Mouse (Mus musculus) heart, postnatal 0 days (tissue): ENCODE data around the gene Slc34a3. TPM values are rescaled to one million over a fixed set of nuclear protein-coding genes. Genes with fewer than 3 reads are reported as not detected.
A peak's percentile ranks its signal among the peaks of the same experiment; 100 is the strongest.

Source experiments
- ATAC-seq: fragments of 200-750 bp; cut with Nextera tagmentation; 2 replicates; pipeline ENCODE4 v1.8.0; 2017; ENCODE audit warnings: low read depth, moderate number of reproducible peaks, moderate library complexity; ENCODE audit not compliant: insufficient read depth
- DNase-seq: peaks from one replicate; pipeline ENCODE4 v3.0.0-alpha.2; 2016; ENCODE audit warnings: low spot score
- H3K27ac ChIP-seq: fragments of 300-500 bp; sonication (generic); 2 replicates; pipeline ENCODE4 v1.5.1; 2014; ENCODE audit warnings: low read depth, mild to moderate bottlenecking
- H3K27me3 ChIP-seq: fragments of 300-500 bp; sonication (generic); 2 replicates; pipeline ENCODE4 v1.6.1; 2014; ENCODE audit warnings: low read length, mixed read lengths; ENCODE audit not compliant: control insufficient read depth, insufficient read depth
- H3K36me3 ChIP-seq: fragments of 300-500 bp; sonication (generic); replicated peaks from 2 replicates; pipeline ENCODE4 v1.6.1; 2014; ENCODE audit warnings: low read length, mixed read lengths; ENCODE audit not compliant: control insufficient read depth, insufficient read depth
- H3K4me1 ChIP-seq: fragments of 300-500 bp; sonication (generic); 2 replicates; pipeline ENCODE4 v1.6.1; 2014; ENCODE audit warnings: antibody characterized with exemption; ENCODE audit not compliant: control insufficient read depth, insufficient read depth
- H3K4me2 ChIP-seq: fragments of 300-500 bp; sonication (generic); 2 replicates; pipeline ENCODE4 v1.6.1; 2014; ENCODE audit warnings: low read depth, mild to moderate bottlenecking, low read length, moderate library complexity
- H3K4me3 ChIP-seq: fragments of 300-500 bp; sonication (generic); 2 replicates; pipeline ENCODE4 v1.5.1; 2014; ENCODE audit warnings: low read depth, low read length
- H3K9ac ChIP-seq: fragments of 300-500 bp; sonication (generic); replicated peaks from 2 replicates; pipeline ENCODE4 v1.6.1; 2014; ENCODE audit warnings: low read depth, low read length, mixed read lengths
- H3K9me3 ChIP-seq: fragments of 300-500 bp; sonication (generic); replicated peaks from 2 replicates; pipeline ENCODE4 v1.6.1; 2016; ENCODE audit warnings: low read length; ENCODE audit not compliant: control insufficient read depth
- CTCF ChIP-seq: IDR thresholded peaks from 2 replicates; pipeline ENCODE4 v1.5.1; 2016; ENCODE audit warnings: antibody characterized with exemption, control low read depth, low read depth
- EP300 ChIP-seq: IDR thresholded peaks from 2 replicates; pipeline ENCODE4 v1.6.1; 2016; ENCODE audit warnings: antibody characterized with exemption, low read depth
- WGBS: fragments of 180-500 bp; shearing (Covaris S2); extraction: QIAGEN DNeasy Blood & Tissue Kit; methylation state at CpG from one replicate; pipeline ENCODE4 v1.1.7; 2014; 5-methylcytosine and 5-hydroxymethylcytosine counted together
- polyA plus RNA-seq: library from polyadenylated mRNA; unstranded; fragments of >200 nt; fragmentation: Nextera tagmentation; extraction: Ambion mirVana; gene quantifications from 2 replicates; pipeline ENCODE4 v1.2.1, GENCODE M21; 2015
- total RNA-seq: library from RNA; depleted of rRNA; stranded (reverse); fragments of >200 nt; gene quantifications from 2 replicates; pipeline ENCODE4 v1.2.3, GENCODE M21; 2014; ENCODE audit warnings: low replicate concordance

Slc34a3 gene
- total and polyA plus RNA-seq, 2 experiments from 2014 or later, result not detected

DNA sequence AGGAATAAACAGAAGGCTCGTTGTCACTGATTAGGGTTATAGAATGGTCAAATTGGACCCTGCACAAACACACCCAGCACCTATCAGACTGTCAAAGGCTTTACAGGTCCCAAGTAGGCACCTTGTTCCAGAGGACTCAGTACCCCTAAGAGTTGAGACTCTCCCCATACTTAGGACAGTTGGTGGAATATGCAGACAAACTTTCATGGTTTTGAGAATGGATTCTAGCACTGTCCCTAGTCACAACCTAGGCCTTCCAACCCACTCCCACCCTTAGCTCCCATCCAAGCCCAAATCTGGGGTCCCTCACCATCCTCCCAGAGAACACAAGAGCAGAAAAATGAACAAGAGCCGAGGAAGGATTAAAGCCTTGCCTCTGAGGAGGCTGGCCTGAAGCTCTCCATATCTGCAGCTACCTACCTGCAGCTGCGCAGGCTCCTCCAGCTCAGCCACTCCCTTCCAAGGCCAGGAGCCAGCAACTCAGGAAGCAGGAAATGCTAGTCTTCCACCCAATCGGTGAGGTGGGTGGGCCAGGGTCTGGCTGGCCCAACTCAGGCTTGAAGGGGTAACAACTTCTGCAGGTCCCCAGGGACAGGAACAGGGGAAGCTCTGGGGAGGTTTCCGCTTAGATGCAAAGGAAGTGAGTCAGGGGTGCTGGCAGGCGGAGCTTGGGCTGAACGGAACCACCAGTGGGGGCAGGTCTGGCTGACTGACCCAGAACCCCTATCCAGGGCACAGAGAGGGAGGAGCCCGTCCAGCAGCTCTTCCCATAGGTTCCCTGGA, 37.8 kb downstream of the Slc34a3 start, which contains the start of gene Tor4a:
Gene Tor4a (minus strand): TSS at position 715 of the 783 bp plus-strand sequence.
- TF ChIP-seq CTCF, result 0 out of 2 replicates have a peak, but pooled peaks have one; percentile 1
- TF ChIP-seq EP300, result peak; percentile 94
- Histone ChIP-seq H3K9ac (peak within 1 kb of the TSS; percentile 22; the same call in 1 of the 2 replicates), H3K4me3 (peak within 1 kb of the TSS; percentile 42), H3K36me3 (peaks cover 25% of the 10 kb centered on the region), H3K4me1 (no peaks in the 10 kb centered on the region), H3K4me2 (peak within 1 kb of the TSS; percentile 63), H3K27ac (peak within 1 kb of the TSS; percentile 82), H3K27me3 (peaks cover 5% of the 10 kb centered on the region; the same call in 1 of the 2 replicates), H3K9me3 (no peaks in the 10 kb centered on the region)
- ATAC-seq (peak; percentile 71), DNase-seq (peak; percentile 85)
- WGBS, result 16% methylated on average over 8 of the region's 8 CpGs

DNA sequence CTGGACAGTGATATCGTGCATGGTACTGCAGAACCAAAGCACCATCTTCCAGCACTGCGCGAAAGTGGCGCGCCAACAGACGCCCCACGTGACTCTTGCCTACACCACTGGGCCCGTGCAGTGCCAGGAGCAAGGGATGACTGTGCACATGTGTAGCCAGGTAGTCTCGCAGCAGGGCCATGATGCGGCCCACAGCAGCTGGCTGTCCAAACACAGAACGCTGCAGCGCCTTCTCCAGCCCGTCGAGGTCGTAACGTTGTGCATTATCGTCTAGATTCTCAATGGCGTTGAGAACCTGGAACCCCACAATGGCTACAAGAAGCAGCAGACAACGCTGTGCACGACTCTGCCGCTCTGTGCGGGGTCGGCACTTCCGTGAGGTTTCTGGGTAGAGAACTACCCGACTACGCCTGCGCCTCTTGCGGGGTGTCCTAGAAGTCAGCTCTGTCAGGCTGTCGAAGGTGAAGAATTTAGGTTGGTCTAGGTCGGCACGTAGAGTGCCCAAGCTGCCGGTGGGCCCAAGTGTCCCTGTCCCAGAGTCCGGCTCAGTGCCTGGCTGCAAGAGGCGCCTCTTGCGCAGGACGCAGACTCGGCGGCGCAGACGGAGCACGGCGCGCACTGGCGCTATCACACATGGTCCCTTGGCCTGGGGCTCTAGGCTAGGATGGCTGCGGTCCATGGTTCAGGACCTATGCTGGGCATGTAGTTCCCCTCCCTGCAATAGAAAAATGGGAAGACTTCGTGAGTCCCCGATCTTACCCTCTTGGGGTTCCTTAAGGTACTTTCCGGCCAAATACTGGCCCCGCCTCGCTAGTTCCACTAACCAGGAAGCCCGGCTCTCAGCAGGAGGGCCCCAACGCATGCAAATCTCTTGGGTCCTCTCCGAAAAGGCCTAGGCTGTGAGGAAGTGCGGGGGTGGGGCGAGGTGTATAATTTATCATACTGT, 38.7 kb downstream of the Slc34a3 start:
- DNase-seq (no peak), ATAC-seq (no peak)
- H3K27ac ChIP-seq, result peak overlapping the region; percentile 82
- TF ChIP-seq EP300 (no peak), CTCF (no peak)
- H3K4me2 ChIP-seq, result peak overlapping the region; percentile 63
- H3K9me3 ChIP-seq, result no peaks in the 10 kb centered on the region
- peak overlapping the region; percentile 42 for H3K4me3 ChIP-seq
- WGBS, result 14% methylated on average over 55 of the region's 55 CpGs
- H3K27me3 ChIP-seq, result peaks cover 5% of the 10 kb centered on the region; the same call in 1 of the 2 replicates
- H3K9ac ChIP-seq, result no peak overlapping the region; the same call in 1 of the 2 replicates
- H3K36me3 ChIP-seq, result peaks cover 16% of the 10 kb centered on the region
- H3K4me1 ChIP-seq, result no peaks in the 10 kb centered on the region

DNA sequence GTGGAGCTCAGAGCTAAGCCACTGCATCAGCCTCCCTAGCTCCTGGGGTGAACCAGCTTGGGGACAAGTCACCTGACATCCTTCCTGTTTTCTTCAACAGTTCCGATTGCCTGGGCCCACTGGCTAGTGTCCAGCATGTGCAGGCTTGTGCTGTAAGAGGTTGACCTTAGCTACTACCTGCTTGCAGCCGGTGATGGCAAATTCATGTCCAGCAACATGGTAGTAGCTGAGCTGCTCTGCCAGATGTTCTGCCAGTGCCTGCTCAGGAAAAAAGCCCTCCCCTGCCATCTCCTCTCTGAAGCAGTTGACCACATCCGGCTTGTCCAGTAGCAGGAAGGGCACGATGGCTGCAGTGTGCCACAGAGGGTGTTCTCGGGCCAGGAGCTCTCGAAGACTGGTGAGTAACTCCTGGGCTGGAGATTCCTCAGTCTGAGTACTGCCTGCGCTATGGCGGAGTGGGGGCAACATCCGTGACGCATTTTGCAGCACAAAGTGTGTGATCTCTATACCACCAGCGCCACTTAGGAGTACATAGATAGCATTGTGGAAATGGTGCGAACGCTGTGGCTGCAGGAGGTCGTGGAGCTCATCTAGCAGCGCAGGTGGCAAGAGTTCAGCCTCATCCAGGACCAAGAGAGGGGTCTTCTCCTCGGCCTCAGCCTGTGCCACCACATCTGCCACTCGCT, 39.5 kb downstream of the Slc34a3 start:
- Histone ChIP-seq H3K9ac (no peak overlapping the region), H3K27me3 (peaks cover 5% of the 10 kb centered on the region; the same call in 1 of the 2 replicates), H3K4me3 (peak overlapping the region; percentile 42; the same call in 1 of the 2 replicates), H3K36me3 (peaks cover 8% of the 10 kb centered on the region; the same call in 1 of the 2 replicates), H3K9me3 (no peaks in the 10 kb centered on the region), H3K4me1 (no peaks in the 10 kb centered on the region), H3K4me2 (peak overlapping the region; percentile 63; the same call in 1 of the 2 replicates), H3K27ac (no peak overlapping the region; the same call in 1 of the 2 replicates)
- ATAC-seq, result no peak
- TF ChIP-seq EP300, result no peak
- TF ChIP-seq CTCF, result no peak
- 74% methylated on average over 17 of the region's 17 CpGs for WGBS
- no peak for DNase-seq

DNA sequence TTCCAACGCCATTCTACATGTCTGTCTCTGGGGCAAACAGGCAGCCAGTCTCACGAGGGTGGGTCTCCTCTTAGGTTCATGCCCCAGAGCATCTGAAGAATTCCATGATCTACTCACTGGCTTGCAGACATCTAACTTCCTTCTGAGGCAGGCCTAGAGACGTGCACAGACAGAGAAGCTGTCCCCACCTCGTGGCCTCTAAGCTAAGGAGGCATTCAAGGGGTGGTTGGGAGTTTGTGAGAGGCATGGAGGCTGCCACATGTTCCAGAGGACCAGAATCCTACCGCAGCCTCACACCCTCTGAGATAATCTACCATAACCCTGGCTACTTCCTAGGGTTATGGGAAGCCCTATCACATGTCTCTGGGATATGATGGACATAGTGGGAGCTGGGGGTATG, 40.2 kb downstream of the Slc34a3 start:
- Histone ChIP-seq H3K4me2 (peak overlapping the region; percentile 63; the same call in 1 of the 2 replicates), H3K9me3 (no peaks in the 10 kb centered on the region), H3K27me3 (peaks cover 5% of the 10 kb centered on the region; the same call in 1 of the 2 replicates), H3K36me3 (0 out of 2 replicates have a peak, but pooled peaks cover 1% of the 10 kb centered on the region), H3K4me1 (no peaks in the 10 kb centered on the region), H3K9ac (no peak overlapping the region), H3K4me3 (no peak overlapping the region), H3K27ac (peak overlapping the region; percentile 46; the same call in 1 of the 2 replicates)
- DNase-seq, result no peak
- ATAC-seq, result no peak
- TF ChIP-seq CTCF (no peak), EP300 (no peak)
- WGBS, result 51% methylated on average over 5 of the region's 5 CpGs
